Mouse (Mus musculus) MEL (cell line): ENCODE results near the gene Mecom.

Source experiments
- BHLHE40 ChIP-seq: IDR thresholded peaks from 2 replicates; pipeline ENCODE4 v1.6.1; 2012; ENCODE audit warnings: low read depth, mild to moderate bottlenecking, inconsistent platforms, low read length, improper control_type of control experiment, borderline replicate concordance
- CTCF ChIP-seq, 3 experiments: IDR thresholded peaks in 2 of 3; conservative IDR thresholded peaks in 1 of 3; 2 replicates each; pipeline ENCODE4 v1.5.1; 2011 to 2012; ENCODE audit warnings: low read length in 3 of 3, low read depth in 2 of 3, mild to moderate bottlenecking in 2 of 3, improper control_type of control experiment in 1 of 3, inconsistent platforms in 1 of 3, mixed read lengths in 1 of 3, moderate library complexity in 1 of 3; ENCODE audit not compliant: control insufficient read depth in 1 of 3, insufficient read depth in 1 of 3, poor library complexity in 1 of 3, severe bottlenecking in 1 of 3
- ELF1 ChIP-seq: IDR thresholded peaks from 2 replicates; pipeline ENCODE4 v1.6.1; 2014; ENCODE audit warnings: low read depth, mild to moderate bottlenecking, inconsistent platforms, low read length, improper control_type of control experiment, moderate library complexity
- ETS1 ChIP-seq: IDR thresholded peaks from 2 replicates; pipeline ENCODE4 v1.6.1; 2012; ENCODE audit warnings: low read depth, mild to moderate bottlenecking, inconsistent platforms, low read length, improper control_type of control experiment, moderate library complexity
- GABPA ChIP-seq: IDR thresholded peaks from 2 replicates; pipeline ENCODE4 v1.6.1; 2012; ENCODE audit warnings: low read depth, mild to moderate bottlenecking, inconsistent platforms, low read length, improper control_type of control experiment, moderate library complexity
- GATA1 ChIP-seq: IDR thresholded peaks from 2 replicates; pipeline ENCODE4 v1.6.1; 2011; ENCODE audit warnings: low read depth, low read length, improper control_type of control experiment
- MAX ChIP-seq: IDR thresholded peaks from 2 replicates; pipeline ENCODE4 v1.6.1; 2011; ENCODE audit warnings: low read length, improper control_type of control experiment
- MEF2A ChIP-seq: IDR thresholded peaks from 2 replicates; pipeline ENCODE4 v1.6.1; 2014; ENCODE audit warnings: low read depth, mild to moderate bottlenecking, inconsistent platforms, low read length, improper control_type of control experiment; ENCODE audit not compliant: poor library complexity, insufficient replicate concordance, severe bottlenecking; ENCODE audit errors: extremely low read depth
- POLR2A ChIP-seq, 2 experiments: IDR thresholded peaks; 2 replicates each; pipeline ENCODE4 v1.6.1; 2011 to 2012; ENCODE audit warnings: low read length in 2 of 2, mild to moderate bottlenecking in 2 of 2, control low read depth in 1 of 2, improper control_type of control experiment in 1 of 2, low read depth in 1 of 2, moderate library complexity in 1 of 2; ENCODE audit not compliant: control insufficient read depth in 1 of 2, insufficient read depth in 1 of 2, poor library complexity in 1 of 2
- POLR2AphosphoS5 ChIP-seq: IDR thresholded peaks from 2 replicates; pipeline ENCODE4 v1.6.1; 2012; ENCODE audit warnings: low read depth, borderline replicate concordance, mild to moderate bottlenecking, inconsistent platforms, low read length, moderate library complexity, mixed read lengths
- RCOR1 ChIP-seq: IDR thresholded peaks from 2 replicates; pipeline ENCODE4 v1.6.1; 2012; ENCODE audit warnings: low read depth, mild to moderate bottlenecking, inconsistent platforms, low read length, improper control_type of control experiment
- USF1 ChIP-seq: IDR thresholded peaks from 2 replicates; pipeline ENCODE4 v1.6.1; 2014; ENCODE audit warnings: low read depth, mild to moderate bottlenecking, inconsistent platforms, low read length, improper control_type of control experiment, moderate library complexity
- ZMIZ1 ChIP-seq: IDR thresholded peaks from 2 replicates; pipeline ENCODE4 v1.6.1; 2012; ENCODE audit warnings: low read depth, mild to moderate bottlenecking, inconsistent platforms, low read length, improper control_type of control experiment, moderate library complexity

GRCm38 (mm10) chr3:29981259-29981910 lies 566.4 kb downstream of the Mecom start:
- TF ChIP-seq CTCF (IDR thresholded peaks at IDR 0.05 in 2 of 3, conservative IDR thresholded peaks at IDR 0.05 in 1 of 3; ENCODE audit: control insufficient read depth in 1 of 3, insufficient read depth in 1 of 3, low read depth in 2 of 3, low read length in 3 of 3, poor library complexity in 1 of 3, severe bottlenecking in 1 of 3) (no peak), MAX (no peak), GATA1 (no peak), ETS1 (no peak), MEF2A (no peak), BHLHE40 (no peak), POLR2A (IDR thresholded peaks at IDR 0.05; ENCODE audit: control insufficient read depth in 1 of 2, insufficient read depth in 1 of 2, low read depth in 1 of 2, low read length in 2 of 2, poor library complexity in 1 of 2) (no peak), GABPA (no peak), ZMIZ1 (no peak), USF1 (no peak), ELF1 (no peak), POLR2AphosphoS5 (no peak), RCOR1 (no peak)
